Mouse (Mus musculus) splenic B cell, adult 2 months (primary cell): ENCODE results near the gene Gm10663.

Experiments used
- DNase-seq: peaks from one replicate; pipeline ENCODE4 v3.0.0-alpha.2; 2011; ENCODE audit warnings: low read depth, low spot score
- H3K27me3 ChIP-seq: 2 replicates; pipeline ENCODE4 v1.6.1; 2012; ENCODE audit warnings: mild to moderate bottlenecking, low read length, moderate library complexity, mixed read lengths; ENCODE audit not compliant: control insufficient read depth, poor library complexity, insufficient read depth, severe bottlenecking
- H3K36me3 ChIP-seq: 2 replicates; pipeline ENCODE4 v1.6.1; 2012; ENCODE audit warnings: mild to moderate bottlenecking, low read length, moderate library complexity, mixed read lengths; ENCODE audit not compliant: control insufficient read depth, poor library complexity, insufficient read depth, severe bottlenecking

The Gm10663 gene

GRCm38 (mm10) chr8:65107936-65108718 is 33.3 kb downstream of the Gm10663 start:
- Histone ChIP-seq H3K27me3 (no peaks in the 10 kb centered on the region), H3K36me3 (no peaks in the 10 kb centered on the region)
- DNase-seq = no peak

GRCm38 (mm10) chr8:65108936-65109335 is 34.1 kb downstream of the Gm10663 start:
- H3K27me3 ChIP-seq = no peaks in the 10 kb centered on the region
- no peak for DNase-seq
- no peaks in the 10 kb centered on the region for H3K36me3 ChIP-seq

GRCm38 (mm10) chr8:65110285-65110691 is 35.5 kb downstream of the Gm10663 start:
- Histone ChIP-seq H3K27me3 (no peaks in the 10 kb centered on the region), H3K36me3 (no peaks in the 10 kb centered on the region)
- DNase-seq = peak; percentile 40

- no peaks in the 10 kb centered on the region for H3K27me3 ChIP-seq
- H3K36me3 ChIP-seq = no peaks in the 10 kb centered on the region
- DNase-seq = no peak
These were observed 37.3 kb downstream of the Gm10663 start for GRCm38 (mm10) chr8:65112092-65112491.

- H3K36me3 ChIP-seq = no peaks in the 10 kb centered on the region
- no peaks in the 10 kb centered on the region; the same call in 1 of the 2 replicates for H3K27me3 ChIP-seq
- DNase-seq = no peak
These were observed 51.2 kb downstream of the Gm10663 start for GRCm38 (mm10) chr8:65126014-65126413.

GRCm38 (mm10) chr8:65126454-65126853 is 51.6 kb downstream of the Gm10663 start:
- no peaks in the 10 kb centered on the region; the same call in 1 of the 2 replicates for H3K27me3 ChIP-seq
- H3K36me3 ChIP-seq = no peaks in the 10 kb centered on the region
- DNase-seq = no peak
